Mouse (Mus musculus): Measurements from ENCODE around the gene Vcl.

Vcl gene

GRCm38 (mm10) chr14:20928848-20929745 is at the start of gene Vcl:
Gene Vcl (plus strand): TSS chr14:20929398.
- DNase-seq (ENCODE audit: low spot score), result peak; percentile 97

GRCm38 (mm10) chr14:20884691-20885090 is 44.5 kb upstream of the Vcl start:
- DNase-seq (ENCODE audit: low spot score), result no peak

- no peak for DNase-seq (ENCODE audit: low spot score)
Measured at GRCm38 (mm10) chr14:20885091-20885888, 43.9 kb upstream of the Vcl start.

GRCm38 (mm10) chr14:20886266-20886665 is 42.9 kb upstream of the Vcl start:
- DNase-seq (ENCODE audit: low spot score), result no peak

GRCm38 (mm10) chr14:20887541-20888085 is 41.6 kb upstream of the Vcl start:
- DNase-seq (ENCODE audit: low spot score), result no peak

GRCm38 (mm10) chr14:20891941-20892402 is 37.2 kb upstream of the Vcl start:
- DNase-seq (ENCODE audit: low spot score), result no peak

- DNase-seq (ENCODE audit: low spot score), result no peak
Measured at GRCm38 (mm10) chr14:20893815-20894214, 35.4 kb upstream of the Vcl start.

- no peak for DNase-seq (ENCODE audit: low spot score)
Measured at GRCm38 (mm10) chr14:20901267-20901666, 27.9 kb upstream of the Vcl start.

- DNase-seq (ENCODE audit: low spot score), result no peak
Measured at GRCm38 (mm10) chr14:20903137-20903536, 26.1 kb upstream of the Vcl start.

GRCm38 (mm10) chr14:20911811-20912210 is 17.4 kb upstream of the Vcl start:
- no peak for DNase-seq (ENCODE audit: low spot score)

- no peak for DNase-seq (ENCODE audit: low spot score)
Measured at GRCm38 (mm10) chr14:20914415-20914814, 14.8 kb upstream of the Vcl start.

GRCm38 (mm10) chr14:20916625-20917612 is 12.3 kb upstream of the Vcl start:
- DNase-seq (ENCODE audit: low spot score), result no peak

GRCm38 (mm10) chr14:20924071-20924789 is 5.0 kb upstream of the Vcl start:
- no peak for DNase-seq (ENCODE audit: low spot score)

GRCm38 (mm10) chr14:20927470-20928307 is 1.5 kb upstream of the Vcl start:
- DNase-seq (ENCODE audit: low spot score), result no peak

- DNase-seq (ENCODE audit: low spot score), result no peak
Measured at GRCm38 (mm10) chr14:20928308-20928685, 901 bp upstream of the Vcl start.

GRCm38 (mm10) chr14:20929814-20930434 is 726 bp downstream of the Vcl start:
- peak; percentile 16 for DNase-seq (ENCODE audit: low spot score)

GRCm38 (mm10) chr14:20930481-20931391 is 1.5 kb downstream of the Vcl start:
- DNase-seq (ENCODE audit: low spot score), result no peak

GRCm38 (mm10) chr14:20938424-20938823 is 9.2 kb downstream of the Vcl start:
- DNase-seq (ENCODE audit: low spot score), result no peak

Measured in ovary, postnatal 10 days (tissue).